ENCODE assay signal across 12 mouse cellular contexts in the genomic region with DNA sequence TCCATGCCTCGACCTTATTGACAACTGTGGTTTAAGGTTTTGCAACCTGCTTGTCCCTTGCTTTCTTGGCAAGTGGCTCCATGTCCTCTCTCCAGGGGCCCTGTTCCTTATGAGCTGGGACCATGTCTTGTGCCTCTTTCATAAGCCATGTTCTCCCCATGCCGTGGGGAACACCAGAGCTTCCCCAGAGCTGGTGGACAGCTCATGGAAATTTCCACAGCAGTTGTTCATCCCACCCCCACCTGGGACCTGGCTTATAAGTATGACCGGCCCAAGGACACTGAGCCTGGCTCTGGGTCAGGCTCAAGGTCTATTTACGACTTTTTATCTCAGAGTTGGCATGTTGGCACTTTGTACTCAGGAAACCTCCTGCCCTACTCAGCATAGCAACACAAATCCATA. TPM values are rescaled to one million over a fixed set of nuclear protein-coding genes. Genes with fewer than 3 reads are reported as not detected.
A peak's percentile ranks its signal among the peaks of the same experiment; 100 is the strongest.
DNase-seq lines count a peak whose midpoint lies in the region; ATAC-seq lines count a peak whose summit lies in the region.
"Had no signal": no experiment of that assay in that cellular context is flagged by ENCODE, and none has a peak within 500 bp of the region (broad histone marks: within the 10 kb centered on the region; RNA-seq: fewer than 3 reads in every experiment).

No protein-coding gene starts in this region.

- no peak overlapping the region for H3K27ac ChIP-seq in kidney, embryonic 15.5 days
- no peak overlapping the region for H3K27ac ChIP-seq in embryonic facial prominence, embryonic 10.5 days (replicated peaks)
- H3K27ac ChIP-seq: hindbrain, embryonic 10.5 days had no signal

- H3K9me3 ChIP-seq in kidney, embryonic 15.5 days (replicated peaks): no peaks in the 10 kb centered on the region
- no peaks in the 10 kb centered on the region; the same call in 1 of the 2 replicates for H3K9me3 ChIP-seq in embryonic facial prominence, embryonic 10.5 days
- H3K9me3 ChIP-seq: hindbrain, embryonic 10.5 days had no signal

- ATAC-seq in kidney, embryonic 15.5 days (replicated peaks; ENCODE audit: low FRiP score): no peak

- H3K36me3 ChIP-seq in kidney, embryonic 15.5 days: no peaks in the 10 kb centered on the region
- H3K36me3 ChIP-seq in embryonic facial prominence, embryonic 10.5 days (replicated peaks): no peaks in the 10 kb centered on the region
- H3K36me3 ChIP-seq: hindbrain, embryonic 10.5 days had no signal

- no peaks in the 10 kb centered on the region for H3K27me3 ChIP-seq in kidney, embryonic 15.5 days
- H3K27me3 ChIP-seq in embryonic facial prominence, embryonic 10.5 days (replicated peaks; ENCODE audit: low read depth, poor library complexity, severe bottlenecking): no peaks in the 10 kb centered on the region

- DNase-seq in cerebellum, adult 18-20 months: peak; percentile 31 to 42
- DNase-seq in cerebellum, postnatal 14 days: no peak
- DNase-seq in kidney, adult 9 months: peak; percentile 70
- peak; percentile 64 to 75 for DNase-seq in heart, adult 9 months (ENCODE audit: low spot score in 2 of 2)
- peak; percentile 63 to 65 for DNase-seq in kidney, postnatal 36 days
- no peak for DNase-seq in embryonic facial prominence, embryonic 10.5 days (ENCODE audit: low spot score)
- DNase-seq in layer of hippocampus, adult 9-11 months: no peak
- DNase-seq: lung, postnatal 10 days; midbrain, embryonic 14.5 days; thymus, postnatal 25 days had no signal

- 78% methylated on average over 4 of the region's 4 CpGs for WGBS in kidney, embryonic 15.5 days
- 86% methylated on average over 4 of the region's 4 CpGs for WGBS in embryonic facial prominence, embryonic 10.5 days

- H3K4me2 ChIP-seq in kidney, embryonic 15.5 days: no peak overlapping the region

- no peak overlapping the region for H3K4me3 ChIP-seq in kidney, embryonic 15.5 days (replicated peaks)
- no peak overlapping the region for H3K4me3 ChIP-seq in embryonic facial prominence, embryonic 10.5 days
- H3K4me3 ChIP-seq: hindbrain, embryonic 10.5 days had no signal

- no peak overlapping the region for H3K9ac ChIP-seq in kidney, embryonic 15.5 days

- H3K4me1 ChIP-seq in kidney, embryonic 15.5 days: 0 out of 2 replicates have a peak, but pooled peaks cover 3% of the 10 kb centered on the region
- H3K4me1 ChIP-seq in embryonic facial prominence, embryonic 10.5 days: no peaks in the 10 kb centered on the region

RNA-seq across cellular contexts. Expression of gene Coq8a, which starts 10.6 kb away (rescaled TPM):
- polyA plus RNA-seq in kidney, embryonic 15.5 days (2015; fragmentation: Nextera tagmentation; extraction: Ambion mirVana): 18.4 and 18.6 TPM in 2 replicates
- polyA plus RNA-seq in embryonic facial prominence, embryonic 10.5 days (2016; fragmentation: Nextera tagmentation; extraction: Ambion mirVana): 1.7 and 2.6 TPM in 2 replicates

RNA-seq across cellular contexts. Expression of gene Psen2, which starts 53.2 kb away (rescaled TPM):
- polyA plus RNA-seq in kidney, embryonic 15.5 days (2015; fragmentation: Nextera tagmentation; extraction: Ambion mirVana): 18.4 and 18.7 TPM in 2 replicates
- 7.1 and 7.2 TPM in 2 replicates for polyA plus RNA-seq in embryonic facial prominence, embryonic 10.5 days (2016; fragmentation: Nextera tagmentation; extraction: Ambion mirVana)

Comparison
In these comparisons a context has a peak if more than half of its experiments do, and no peak if none do; other contexts are left out.
1. DNase-seq: peak in cerebellum, adult 18-20 months (2 of 2), kidney, adult 9 months (single experiment), heart, adult 9 months (2 of 2) and kidney, postnatal 36 days (2 of 2); none in cerebellum, postnatal 14 days (0 of 2), embryonic facial prominence, embryonic 10.5 days (single experiment) and layer of hippocampus, adult 9-11 months (single experiment).